Mouse (Mus musculus): ENCODE results near the gene Hist2h2aa1.

DNA sequence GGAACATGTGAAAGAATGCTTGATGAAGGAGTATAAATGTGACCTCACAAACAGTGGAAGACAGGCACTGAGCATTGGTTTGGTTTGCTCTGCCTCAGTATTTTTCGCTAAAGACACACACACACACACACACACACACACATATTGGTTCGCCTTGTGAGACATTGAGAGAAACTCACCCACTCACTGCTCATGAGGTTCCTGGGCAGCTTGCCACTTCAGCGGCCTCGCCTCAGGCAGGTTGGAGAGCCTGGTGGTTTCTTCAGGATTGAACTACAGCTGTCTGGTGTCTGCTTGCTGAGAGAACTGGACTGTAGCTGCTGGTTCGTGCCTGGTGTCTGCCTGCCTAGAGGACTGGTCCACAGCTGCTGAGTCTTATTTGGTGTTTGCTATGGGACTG lies 14.9 kb downstream of the Hist2h2aa1 start:
- TF ChIP-seq CTCF (IDR thresholded peaks at IDR 0.05; ENCODE audit: insufficient read depth, low read depth, low read length): no peak
- no peak for TF ChIP-seq POLR2A (IDR thresholded peaks at IDR 0.05; ENCODE audit: insufficient read depth, low read depth, low read length)
